Mouse (Mus musculus) bone marrow, adult 2 months (tissue): Measurements from ENCODE around the gene Kcna3. TPM values are rescaled to one million over a fixed set of nuclear protein-coding genes. Genes with fewer than 3 reads are reported as not detected.

Source experiments
- H3K27ac ChIP-seq: fragments of 200-500 bp; 2 replicates; pipeline ENCODE4 v1.5.1; 2012; ENCODE audit warnings: low read depth, mild to moderate bottlenecking, control low read depth, inconsistent platforms, low read length; ENCODE audit not compliant: control insufficient read depth, poor library complexity, insufficient read depth
- H3K4me1 ChIP-seq: fragments of 200-500 bp; 2 replicates; pipeline ENCODE4 v1.6.1; 2011; ENCODE audit warnings: low read length; ENCODE audit not compliant: control insufficient read depth, insufficient read depth
- H3K4me3 ChIP-seq: fragments of 200-500 bp; replicated peaks from 2 replicates; pipeline ENCODE3; 2011; ENCODE audit warnings: mild to moderate bottlenecking, low read depth, low read length, control low read depth; ENCODE audit not compliant: control insufficient read depth
- CTCF ChIP-seq: fragments of 200-500 bp; IDR thresholded peaks from 2 replicates; pipeline ENCODE4 v1.5.1; 2011; ENCODE audit warnings: low read length, control low read depth; ENCODE audit not compliant: control insufficient read depth, insufficient read depth
- POLR2A ChIP-seq: fragments of 200-500 bp; IDR thresholded peaks from 2 replicates; pipeline ENCODE4 v1.6.1; 2011; ENCODE audit warnings: low read depth, mild to moderate bottlenecking, control low read depth, low read length, borderline replicate concordance; ENCODE audit not compliant: control insufficient read depth
- WGBS: fragments of 180-500 bp; shearing (Covaris S2); methylation state at CpG from one replicate; pipeline ENCODE4 v1.1.7; 2018; 5-methylcytosine and 5-hydroxymethylcytosine counted together
- polyA plus RNA-seq: library from polyadenylated mRNA; stranded (reverse); fragments of >200 nt; gene quantifications from 2 replicates; pipeline ENCODE4 v1.2.4, GENCODE M21; 2011; ENCODE audit warnings: low replicate concordance; ENCODE audit not compliant: missing spikeins, insufficient read depth, insufficient read length

Kcna3 gene
- polyA plus RNA-seq, 1 experiment, result 11.1 TPM

GRCm38 (mm10) chr3:107073863-107074262 lies 37.9 kb downstream of the Kcna3 start:
- H3K27ac ChIP-seq, result no peak overlapping the region
- WGBS, result 56% methylated on average over 2 of the region's 2 CpGs
- no peaks in the 10 kb centered on the region; the same call in 1 of the 2 replicates for H3K4me1 ChIP-seq
- peak; percentile 33; the same call in 1 of the 2 replicates for TF ChIP-seq CTCF
- TF ChIP-seq POLR2A, result no peak
- H3K4me3 ChIP-seq, result no peak overlapping the region

GRCm38 (mm10) chr3:107075705-107076104 lies 39.7 kb downstream of the Kcna3 start:
- H3K27ac ChIP-seq, result no peak overlapping the region
- H3K4me1 ChIP-seq, result no peaks in the 10 kb centered on the region; the same call in 1 of the 2 replicates
- TF ChIP-seq CTCF (no peak), POLR2A (no peak)
- no peak overlapping the region for H3K4me3 ChIP-seq
- WGBS, result 73% methylated on average over 1 of the region's 1 CpGs

GRCm38 (mm10) chr3:107076658-107077057 lies 40.7 kb downstream of the Kcna3 start:
- H3K4me1 ChIP-seq, result no peaks in the 10 kb centered on the region; the same call in 1 of the 2 replicates
- TF ChIP-seq CTCF, result no peak
- TF ChIP-seq POLR2A, result no peak
- H3K27ac ChIP-seq, result no peak overlapping the region
- 63% methylated on average over 3 of the region's 3 CpGs for WGBS
- no peak overlapping the region for H3K4me3 ChIP-seq

GRCm38 (mm10) chr3:107077101-107077500 lies 41.1 kb downstream of the Kcna3 start:
- H3K27ac ChIP-seq, result no peak overlapping the region
- WGBS, result 76% methylated on average over 2 of the region's 2 CpGs
- no peak for TF ChIP-seq POLR2A
- no peak for TF ChIP-seq CTCF
- H3K4me1 ChIP-seq, result no peaks in the 10 kb centered on the region; the same call in 1 of the 2 replicates
- no peak overlapping the region for H3K4me3 ChIP-seq

GRCm38 (mm10) chr3:107080803-107081202 lies 44.8 kb downstream of the Kcna3 start:
- Histone ChIP-seq H3K4me1 (no peaks in the 10 kb centered on the region; the same call in 1 of the 2 replicates), H3K27ac (no peak overlapping the region), H3K4me3 (no peak overlapping the region)
- 23% methylated on average over 3 of the region's 3 CpGs for WGBS
- TF ChIP-seq POLR2A, result no peak
- TF ChIP-seq CTCF, result no peak

GRCm38 (mm10) chr3:107081227-107081626 lies 45.3 kb downstream of the Kcna3 start:
- Histone ChIP-seq H3K4me3 (no peak overlapping the region), H3K27ac (no peak overlapping the region), H3K4me1 (no peaks in the 10 kb centered on the region; the same call in 1 of the 2 replicates)
- 13% methylated on average over 3 of the region's 3 CpGs for WGBS
- TF ChIP-seq CTCF (no peak), POLR2A (no peak)

GRCm38 (mm10) chr3:107084586-107084985 lies 48.6 kb downstream of the Kcna3 start:
- Histone ChIP-seq H3K27ac (no peak overlapping the region), H3K4me3 (no peak overlapping the region), H3K4me1 (no peaks in the 10 kb centered on the region)
- WGBS, result 35% methylated on average over 3 of the region's 3 CpGs
- no peak for TF ChIP-seq CTCF
- no peak for TF ChIP-seq POLR2A

- TF ChIP-seq CTCF (no peak), POLR2A (no peak)
- Histone ChIP-seq H3K4me3 (no peak overlapping the region), H3K27ac (no peak overlapping the region), H3K4me1 (no peaks in the 10 kb centered on the region)
- WGBS, result 63% methylated on average over 4 of the region's 4 CpGs
Measured at GRCm38 (mm10) chr3:107087410-107087809, 51.4 kb downstream of the Kcna3 start.

Other genes starting within 250 kb of the Kcna3 start
- 11.4 and 33.0 TPM in 2 replicates for gene Cd53, start 246.0 kb upstream of the Kcna3 start, polyA plus RNA-seq
- gene Olfr266, start 209.9 kb upstream of the Kcna3 start, polyA plus RNA-seq, result not detected in 2 replicates
- 0.81 and 1.9 TPM in 2 replicates for gene Kcna2, start 65.0 kb downstream of the Kcna3 start, polyA plus RNA-seq
- gene Kcna10, start 146.9 kb downstream of the Kcna3 start, polyA plus RNA-seq, result not detected in 2 replicates
- gene Cym, start 185.6 kb downstream of the Kcna3 start, polyA plus RNA-seq, result not detected in 2 replicates
- gene A630076J17Rik, start 194.4 kb downstream of the Kcna3 start, polyA plus RNA-seq, result not detected in 2 replicates
- gene Prok1, start 203.5 kb downstream of the Kcna3 start, polyA plus RNA-seq, result not detected in 2 replicates
- gene Lamtor5, start 242.7 kb downstream of the Kcna3 start, polyA plus RNA-seq, result 38.4 and 57.7 TPM in 2 replicates